Mouse (Mus musculus) heart, embryonic 15.5 days (tissue): ENCODE data around the gene Uap1l1. TPM values are rescaled to one million over a fixed set of nuclear protein-coding genes. Genes with fewer than 3 reads are reported as not detected.

ENCODE experiments used
- ATAC-seq: fragments of 200-750 bp; cut with Nextera tagmentation; replicated peaks from 2 replicates; pipeline ENCODE4 v1.8.0; 2017; ENCODE audit warnings: low read depth, moderate TSS enrichment; ENCODE audit not compliant: insufficient number of reproducible peaks, insufficient read depth, low FRiP score
- H3K27ac ChIP-seq: fragments of 300-500 bp; sonication (generic); 2 replicates; pipeline ENCODE4 v1.5.1; 2015; ENCODE audit warnings: mild to moderate bottlenecking, inconsistent platforms
- H3K27me3 ChIP-seq: fragments of 300-500 bp; sonication (generic); 2 replicates; pipeline ENCODE4 v1.6.1; 2015; ENCODE audit warnings: inconsistent platforms
- H3K36me3 ChIP-seq: fragments of 300-500 bp; sonication (generic); 2 replicates; pipeline ENCODE4 v1.6.1; 2015; ENCODE audit warnings: mild to moderate bottlenecking, inconsistent platforms
- H3K4me1 ChIP-seq: fragments of 300-500 bp; sonication (generic); replicated peaks from 2 replicates; pipeline ENCODE4 v1.6.1; 2015; ENCODE audit warnings: inconsistent platforms
- H3K4me2 ChIP-seq: fragments of 300-500 bp; sonication (generic); 2 replicates; pipeline ENCODE4 v1.6.1; 2015; ENCODE audit warnings: inconsistent platforms, mild to moderate bottlenecking, moderate library complexity
- H3K4me3 ChIP-seq: fragments of 300-500 bp; sonication (generic); 2 replicates; pipeline ENCODE4 v1.5.1; 2015; ENCODE audit warnings: mild to moderate bottlenecking, inconsistent platforms
- H3K9ac ChIP-seq: fragments of 300-500 bp; sonication (generic); 2 replicates; pipeline ENCODE4 v1.6.1; 2015; ENCODE audit warnings: mild to moderate bottlenecking, inconsistent platforms
- H3K9me3 ChIP-seq: fragments of 300-500 bp; sonication (generic); replicated peaks from 2 replicates; pipeline ENCODE4 v1.6.1; 2016; ENCODE audit warnings: inconsistent platforms
- WGBS: fragments of 180-500 bp; shearing (Covaris S2); methylation state at CpG from one replicate; pipeline ENCODE4 v1.1.7; 2015; ENCODE audit warnings: mixed read lengths; 5-methylcytosine and 5-hydroxymethylcytosine counted together
- polyA plus RNA-seq: library from polyadenylated mRNA; unstranded; fragments of >200 nt; fragmentation: Nextera tagmentation; extraction: Ambion mirVana; gene quantifications from 2 replicates; pipeline ENCODE4 v1.2.1, GENCODE M21; 2015

Uap1l1 gene
- polyA plus RNA-seq, 1 experiment from 2014 or later = 13.9 TPM

DNA sequence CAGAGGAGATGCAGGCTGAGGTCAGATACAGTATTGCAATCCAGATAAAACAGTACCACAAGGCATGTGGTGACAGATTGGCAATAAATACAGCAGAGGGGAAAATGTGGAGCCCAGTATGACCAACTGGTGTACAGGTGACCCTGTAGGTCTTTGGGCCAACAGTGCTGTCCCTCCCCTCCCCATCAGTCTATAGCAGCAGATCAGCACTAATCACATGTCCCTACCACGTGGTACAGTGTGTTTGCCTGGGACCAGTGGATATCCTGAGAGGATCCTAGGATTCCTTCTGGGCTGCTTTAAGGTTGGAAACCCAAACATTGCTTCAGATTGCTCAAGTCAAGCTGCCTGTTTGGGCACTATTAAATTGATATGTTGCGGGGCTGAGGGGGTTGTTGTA is 31.9 kb downstream of the Uap1l1 start:
- WGBS = 79% methylated on average over 2 of the region's 2 CpGs
- peak overlapping the region; percentile 69 for H3K4me3 ChIP-seq
- H3K36me3 ChIP-seq = peaks cover 43% of the 10 kb centered on the region
- H3K4me2 ChIP-seq = peak overlapping the region; percentile 81
- no peak for ATAC-seq
- H3K4me1 ChIP-seq = peaks cover 23% of the 10 kb centered on the region
- peak overlapping the region; percentile 74; the same call in 1 of the 2 replicates for H3K9ac ChIP-seq
- H3K27me3 ChIP-seq = no peaks in the 10 kb centered on the region
- no peak overlapping the region for H3K27ac ChIP-seq
- no peaks in the 10 kb centered on the region for H3K9me3 ChIP-seq

- H3K27ac ChIP-seq = peak within 1 kb of the TSS; percentile 85
- peak; percentile 100 for ATAC-seq
- no peaks in the 10 kb centered on the region for H3K27me3 ChIP-seq
- H3K36me3 ChIP-seq = peaks cover 33% of the 10 kb centered on the region
- H3K4me2 ChIP-seq = peak within 1 kb of the TSS; percentile 81
- peak within 1 kb of the TSS; percentile 69 for H3K4me3 ChIP-seq
- H3K9ac ChIP-seq = peak within 1 kb of the TSS; percentile 75
- peaks cover 23% of the 10 kb centered on the region for H3K4me1 ChIP-seq
- H3K9me3 ChIP-seq = no peaks in the 10 kb centered on the region
- under 1% methylated on average over 78 of the region's 78 CpGs for WGBS
Measured at GRCm38 (mm10) chr2:25332286-25333160, 33.0 kb downstream of the Uap1l1 start, which contains the start of gene Man1b1. Man1b1 (plus strand) TSS chr2:25332338.

GRCm38 (mm10) chr2:25331470-25331869 is 34.0 kb downstream of the Uap1l1 start:
- Histone ChIP-seq H3K27ac (no peak overlapping the region), H3K4me3 (peak overlapping the region; percentile 69), H3K9ac (peak overlapping the region; percentile 75), H3K9me3 (no peaks in the 10 kb centered on the region), H3K4me1 (peaks cover 23% of the 10 kb centered on the region), H3K4me2 (peak overlapping the region; percentile 72), H3K27me3 (no peaks in the 10 kb centered on the region), H3K36me3 (peaks cover 23% of the 10 kb centered on the region)
- 50% methylated on average over 9 of the region's 9 CpGs for WGBS
- ATAC-seq = no peak

GRCm38 (mm10) chr2:25328440-25328839 is 37.0 kb downstream of the Uap1l1 start:
- no peak overlapping the region for H3K4me3 ChIP-seq
- no peak overlapping the region for H3K4me2 ChIP-seq
- 35% methylated on average over 7 of the region's 7 CpGs for WGBS
- no peaks in the 10 kb centered on the region for H3K9me3 ChIP-seq
- no peak overlapping the region for H3K27ac ChIP-seq
- H3K9ac ChIP-seq = no peak overlapping the region
- H3K36me3 ChIP-seq = no peaks in the 10 kb centered on the region
- no peaks in the 10 kb centered on the region for H3K27me3 ChIP-seq
- no peak for ATAC-seq
- peaks cover 11% of the 10 kb centered on the region for H3K4me1 ChIP-seq

- H3K4me1 ChIP-seq = no peaks in the 10 kb centered on the region
- no peak overlapping the region for H3K4me2 ChIP-seq
- WGBS = 70% methylated on average over 2 of the region's 2 CpGs
- H3K27me3 ChIP-seq = peaks cover 11% of the 10 kb centered on the region
- no peak overlapping the region for H3K27ac ChIP-seq
- no peaks in the 10 kb centered on the region for H3K36me3 ChIP-seq
- no peak for ATAC-seq
- H3K9me3 ChIP-seq = no peaks in the 10 kb centered on the region
- no peak overlapping the region for H3K9ac ChIP-seq
- H3K4me3 ChIP-seq = no peak overlapping the region
Measured at GRCm38 (mm10) chr2:25326036-25326435, 39.4 kb downstream of the Uap1l1 start.

DNA sequence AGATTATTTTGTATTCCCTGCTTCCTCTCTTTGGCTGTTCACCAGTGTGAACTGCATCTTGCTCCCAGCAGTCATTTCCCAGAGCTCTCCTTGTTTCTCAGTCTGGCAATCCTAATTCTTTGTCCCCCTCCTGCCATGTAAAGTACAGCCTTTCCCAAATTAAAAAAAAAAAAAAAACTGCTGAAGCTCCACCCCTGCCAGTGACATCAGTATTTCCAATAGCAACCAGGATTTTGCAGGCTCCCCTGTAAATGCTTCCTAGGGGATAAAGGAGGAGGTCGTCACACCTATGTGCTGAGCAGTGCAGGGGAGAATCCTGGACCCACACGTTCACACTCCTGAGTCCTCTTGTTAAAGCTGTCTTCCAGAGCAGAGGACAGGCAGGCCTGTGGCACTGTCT is 45.4 kb downstream of the Uap1l1 start:
- Histone ChIP-seq H3K27me3 (peaks cover 65% of the 10 kb centered on the region), H3K36me3 (no peaks in the 10 kb centered on the region), H3K9ac (no peak overlapping the region), H3K4me3 (no peak overlapping the region), H3K4me2 (no peak overlapping the region), H3K9me3 (no peaks in the 10 kb centered on the region), H3K27ac (no peak overlapping the region), H3K4me1 (peaks cover 8% of the 10 kb centered on the region)
- ATAC-seq = no peak
- WGBS = 37% methylated on average over 2 of the region's 2 CpGs

DNA sequence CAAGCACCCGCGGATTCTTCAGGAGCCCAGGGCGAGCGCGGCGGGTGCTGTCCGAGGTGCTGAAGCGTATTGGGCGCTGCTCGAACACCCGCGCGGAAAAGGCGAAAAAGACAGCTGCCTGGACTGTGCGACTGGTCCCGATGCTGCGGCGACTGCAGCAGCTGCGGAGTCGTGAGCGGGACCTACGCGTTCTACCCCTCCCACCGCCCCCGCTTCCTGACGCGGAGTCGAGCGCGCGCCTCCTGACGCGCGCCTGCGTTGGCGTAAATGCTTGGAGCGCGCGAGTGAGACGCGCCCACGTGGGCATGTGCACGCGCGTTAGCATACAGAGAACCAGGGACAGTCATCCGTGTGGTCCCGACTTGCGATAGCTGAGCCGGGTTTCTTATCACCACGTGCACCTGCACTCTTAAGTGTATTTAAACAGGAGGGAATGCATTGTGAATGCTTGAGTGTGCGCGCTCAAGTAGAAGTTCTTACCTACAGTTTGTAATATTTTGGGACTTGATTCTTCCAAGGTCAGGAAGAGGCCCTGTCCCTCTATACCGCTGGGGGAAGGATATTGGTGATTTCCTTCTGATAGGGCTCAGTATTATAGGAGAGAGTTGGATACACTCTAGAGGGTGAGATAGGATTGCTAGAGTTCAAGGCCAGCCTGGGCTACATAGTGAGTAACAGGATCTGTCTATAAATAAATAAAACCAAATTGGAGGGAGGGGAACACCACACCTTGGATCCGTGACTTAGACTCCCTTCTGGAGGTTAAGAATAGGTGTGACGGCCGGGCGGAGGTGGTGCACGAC is 46.3 kb downstream of the Uap1l1 start, which contains the start of gene Grin1:
TSS of gene Grin1 (minus strand) at position 217 of the 803 bp plus-strand sequence.
- Histone ChIP-seq H3K36me3 (no peaks in the 10 kb centered on the region), H3K27me3 (peaks cover 72% of the 10 kb centered on the region), H3K9ac (no peak within 1 kb of the TSS), H3K9me3 (no peaks in the 10 kb centered on the region), H3K27ac (no peak within 1 kb of the TSS), H3K4me1 (peaks cover 8% of the 10 kb centered on the region), H3K4me2 (peak within 1 kb of the TSS; percentile 62), H3K4me3 (peak within 1 kb of the TSS; percentile 34)
- 9% methylated on average over 58 of the region's 58 CpGs for WGBS
- no peak; the same call in 1 of the 2 replicates for ATAC-seq

DNA sequence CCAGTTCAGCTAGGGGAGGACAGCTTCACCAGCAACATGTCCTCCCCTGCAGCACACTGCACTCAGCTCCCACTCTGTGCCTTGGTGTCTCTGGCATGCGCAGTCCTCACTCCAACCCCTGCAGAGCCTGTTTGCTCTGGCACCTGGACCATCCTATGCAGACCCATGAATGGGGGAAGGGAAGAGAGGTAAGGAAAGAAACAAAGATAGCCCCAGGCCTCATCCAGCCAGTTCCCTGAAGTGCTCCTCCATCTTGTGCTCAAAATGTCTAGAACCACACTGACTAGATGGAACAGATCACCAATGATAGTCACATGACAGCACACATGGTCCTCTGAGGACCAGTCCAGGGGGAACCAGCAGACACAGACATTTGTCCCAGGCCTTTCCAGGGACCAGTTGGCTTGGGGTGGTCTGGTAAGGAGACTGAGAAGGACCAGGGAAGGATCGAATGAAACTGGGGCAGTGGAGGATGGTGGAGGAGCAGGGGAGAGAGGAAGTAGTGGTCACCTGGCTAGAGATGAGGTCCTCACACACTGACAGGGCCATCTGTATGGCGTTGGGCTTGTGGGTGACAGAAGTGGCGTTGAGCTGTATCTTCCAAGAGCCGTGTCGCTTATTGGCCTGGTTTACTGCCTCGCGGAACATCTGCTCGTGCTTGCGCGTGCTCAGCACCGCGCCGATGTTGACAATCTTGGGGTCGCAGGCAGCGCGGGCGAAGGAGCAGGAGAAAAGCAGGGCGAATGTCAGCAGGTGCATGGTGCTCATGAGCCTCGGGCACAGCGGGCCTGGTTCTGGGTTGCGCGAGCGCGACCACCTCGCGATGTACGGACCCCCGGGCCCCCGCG is 47.1 kb downstream of the Uap1l1 start:
- Histone ChIP-seq H3K9ac (no peak overlapping the region), H3K36me3 (no peaks in the 10 kb centered on the region), H3K4me1 (peaks cover 8% of the 10 kb centered on the region), H3K27me3 (peaks cover 79% of the 10 kb centered on the region), H3K4me3 (peak overlapping the region; percentile 34), H3K9me3 (no peaks in the 10 kb centered on the region), H3K4me2 (peak overlapping the region; percentile 62), H3K27ac (no peak overlapping the region)
- 4% methylated on average over 31 of the region's 31 CpGs for WGBS
- no peak; the same call in 1 of the 2 replicates for ATAC-seq

DNA sequence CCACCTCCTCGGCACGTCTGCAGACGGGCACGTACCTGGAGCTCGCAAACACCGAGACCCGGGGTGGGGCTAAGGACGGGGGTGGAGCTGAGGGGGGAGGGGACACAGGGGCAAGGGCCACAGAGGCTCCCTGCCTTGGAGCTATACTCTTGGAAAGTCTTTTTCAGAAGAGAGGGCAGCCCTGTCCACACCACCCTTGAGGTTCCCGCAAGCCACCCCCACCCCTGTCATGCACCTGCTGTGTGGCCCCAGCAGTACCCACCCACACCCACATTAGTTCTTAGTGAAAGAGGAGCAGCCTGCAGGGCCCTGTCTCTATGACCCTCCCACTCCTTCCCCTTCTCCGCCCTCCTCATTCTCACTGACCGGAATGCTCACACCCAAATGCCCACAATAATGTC is 54.0 kb downstream of the Uap1l1 start:
- Histone ChIP-seq H3K4me3 (no peak overlapping the region), H3K27me3 (peaks cover 89% of the 10 kb centered on the region), H3K4me1 (no peaks in the 10 kb centered on the region), H3K9me3 (no peaks in the 10 kb centered on the region), H3K27ac (no peak overlapping the region), H3K9ac (no peak overlapping the region), H3K4me2 (no peak overlapping the region), H3K36me3 (no peaks in the 10 kb centered on the region)
- no peak for ATAC-seq
- WGBS = 4% methylated on average over 11 of the region's 11 CpGs

- Histone ChIP-seq H3K9ac (no peak overlapping the region), H3K4me3 (no peak overlapping the region), H3K27me3 (peaks cover 88% of the 10 kb centered on the region), H3K9me3 (no peaks in the 10 kb centered on the region), H3K4me1 (no peaks in the 10 kb centered on the region), H3K36me3 (no peaks in the 10 kb centered on the region), H3K4me2 (no peak overlapping the region), H3K27ac (no peak overlapping the region)
- ATAC-seq = no peak
- WGBS = 2% methylated on average over 22 of the region's 22 CpGs
Measured at GRCm38 (mm10) chr2:25310969-25311368, 54.5 kb downstream of the Uap1l1 start.
